Comparison of ENCODE assay signal across 13 mouse cellular contexts in genomic region chr8:116905836-116906235, GRCm38 (mm10).
"Had no signal": no experiment of that assay in that cellular context is flagged by ENCODE, and none has a peak within 500 bp of the region (broad histone marks: within the 10 kb centered on the region; RNA-seq: fewer than 3 reads in every experiment).

No protein-coding gene starts in this region.

- H3K4me2 ChIP-seq: limb, embryonic 12.5 days; liver, embryonic 13.5 days; lung, embryonic 15.5 days; midbrain, embryonic 15.5 days had no signal

- ATAC-seq: liver, postnatal 0 days; midbrain, embryonic 15.5 days had no signal

- H3K27ac ChIP-seq: layer of hippocampus, adult 2 months; limb, embryonic 12.5 days; liver, embryonic 13.5 days; lung, embryonic 15.5 days; midbrain, embryonic 10.5 days; midbrain, embryonic 15.5 days; stomach, postnatal 0 days had no signal

- H3K4me1 ChIP-seq: limb, embryonic 12.5 days; lung, embryonic 15.5 days; midbrain, embryonic 10.5 days; midbrain, embryonic 15.5 days had no signal

- DNase-seq: kidney, adult 18-20 months; kidney, postnatal 10 days; kidney, postnatal 4 days; liver; liver, embryonic 13.5 days; liver, postnatal 0 days; right cerebral cortex, postnatal 14 days had no signal

- H3K4me3 ChIP-seq: layer of hippocampus, adult 2 months; limb, embryonic 12.5 days; liver, embryonic 13.5 days; lung, embryonic 15.5 days; midbrain, embryonic 10.5 days; midbrain, embryonic 15.5 days had no signal

- H3K9me3 ChIP-seq: lung, embryonic 15.5 days; midbrain, embryonic 15.5 days had no signal

- H3K9ac ChIP-seq: limb, embryonic 12.5 days; liver, embryonic 13.5 days; liver, postnatal 0 days; lung, embryonic 15.5 days; midbrain, embryonic 15.5 days had no signal

- H3K27me3 ChIP-seq: limb, embryonic 12.5 days; liver, embryonic 13.5 days; lung, embryonic 15.5 days; midbrain, embryonic 15.5 days had no signal

- H3K36me3 ChIP-seq: midbrain, embryonic 15.5 days had no signal
